Mouse (Mus musculus) fat pad, adult 2 months (tissue): ENCODE results near the gene Mavs.
A peak's percentile ranks its signal among the peaks of the same experiment; 100 is the strongest.

ENCODE experiments used
- DNase-seq: peaks from one replicate; pipeline ENCODE4 v3.0.0-alpha.2; 2011; ENCODE audit warnings: low read depth, low spot score; ENCODE audit errors: extremely low read depth

Gene Mavs

GRCm38 (mm10) chr2:131233307-131234126 is at the start of gene Mavs:
Mavs (plus strand) TSS chr2:131234063.
- peak; percentile 73 for DNase-seq

DNA sequence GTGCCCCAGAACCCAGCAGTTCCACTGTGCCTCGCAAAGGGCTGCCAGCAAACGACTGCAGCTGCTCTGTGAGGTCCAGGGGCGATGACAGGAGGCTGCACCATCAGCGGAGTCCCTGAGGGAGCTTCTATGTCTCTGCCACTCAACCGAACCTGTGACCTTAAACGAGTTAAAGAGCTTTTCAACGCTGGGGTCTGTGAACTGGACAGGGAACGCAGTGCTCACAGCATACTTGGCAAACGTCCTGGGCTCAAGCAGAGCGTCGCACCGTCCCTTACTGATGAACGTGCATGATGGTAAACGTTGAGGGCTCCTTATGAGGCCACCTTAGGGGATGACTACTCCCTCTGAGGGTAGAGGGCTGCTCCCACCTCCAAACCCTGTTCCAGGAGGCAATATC is 47.5 kb upstream of the Mavs start:
- DNase-seq = no peak

- no peak for DNase-seq
Measured at GRCm38 (mm10) chr2:131186771-131187601, 46.9 kb upstream of the Mavs start, which contains the start of the genes Cdc25b and Spef1. Cdc25b (plus strand) TSS chr2:131186949. Spef1 (minus strand) TSS chr2:131187282.

DNA sequence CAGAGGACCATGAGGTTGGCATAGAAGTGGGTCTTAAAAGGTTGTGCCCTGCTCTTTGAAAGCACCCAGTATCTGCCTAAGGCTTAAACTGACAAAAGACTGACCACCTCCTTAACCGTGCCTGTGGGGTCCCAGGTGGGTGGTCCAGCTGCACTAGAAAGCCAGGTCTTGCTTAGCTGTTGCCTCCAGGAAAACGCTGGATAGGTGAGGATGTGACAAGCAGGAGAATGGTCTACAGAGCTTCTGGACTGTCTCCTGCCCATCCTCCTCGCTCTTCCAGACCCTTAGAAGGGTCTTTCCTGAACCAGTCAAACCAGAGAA is 46.3 kb upstream of the Mavs start:
- no peak for DNase-seq

GRCm38 (mm10) chr2:131188311-131188710 is 45.6 kb upstream of the Mavs start:
- DNase-seq = no peak

- DNase-seq = no peak
Measured at GRCm38 (mm10) chr2:131189521-131190309, 44.1 kb upstream of the Mavs start.

DNA sequence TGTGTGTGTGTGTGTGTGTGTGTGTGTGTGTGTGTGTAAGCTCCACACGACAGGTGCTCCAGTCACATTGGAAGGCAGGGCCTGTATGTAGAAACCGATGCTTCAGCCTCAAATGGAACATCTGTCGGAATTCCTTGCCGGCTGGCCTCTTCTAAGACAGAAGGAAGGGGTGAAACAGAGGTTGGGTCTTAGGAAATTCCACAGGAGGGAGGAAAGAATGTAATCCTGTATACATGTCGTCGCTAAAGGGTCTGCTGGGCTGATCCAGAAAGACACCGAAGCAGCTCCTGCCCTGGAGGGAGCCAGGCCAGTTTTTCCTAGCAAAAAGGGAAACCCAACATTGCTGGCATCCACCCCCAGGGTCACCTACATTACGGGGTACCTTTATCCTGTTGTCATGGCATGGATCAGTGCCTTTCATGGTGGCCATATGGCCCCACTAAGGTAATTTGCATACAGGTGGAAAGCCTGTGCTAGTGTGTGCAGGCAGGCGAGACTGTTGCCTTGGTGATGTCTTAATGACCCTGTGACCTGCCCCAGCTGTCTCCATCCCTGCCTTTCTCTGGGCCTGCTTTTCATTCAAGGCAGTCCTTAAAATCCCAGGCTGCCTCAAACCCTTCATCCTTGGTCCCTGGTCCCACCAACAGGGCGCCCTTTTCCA is 43.4 kb upstream of the Mavs start:
- no peak for DNase-seq

DNA sequence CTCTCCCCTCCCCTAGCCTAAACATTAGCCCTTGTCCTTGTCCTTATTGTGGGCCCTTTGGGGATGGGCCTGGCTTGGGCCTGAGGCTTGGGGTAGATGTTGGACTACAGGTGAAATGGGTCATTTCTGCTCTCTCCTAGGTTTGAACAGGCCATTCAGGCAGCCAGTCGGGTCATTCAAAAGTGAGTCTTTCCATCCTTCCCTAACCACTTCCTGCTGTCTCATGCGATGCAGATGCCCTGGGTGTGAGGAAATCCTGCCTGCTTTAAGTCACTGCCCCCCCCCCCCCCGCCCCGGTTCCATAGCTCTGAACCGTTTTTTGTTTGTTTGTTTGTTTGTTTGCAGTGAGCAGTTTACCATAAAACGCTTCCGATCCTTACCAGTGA is 42.9 kb upstream of the Mavs start:
- DNase-seq = no peak

- DNase-seq = no peak
Measured at GRCm38 (mm10) chr2:131196606-131197316, 37.1 kb upstream of the Mavs start.

- no peak for DNase-seq
Measured at GRCm38 (mm10) chr2:131200710-131201109, 33.2 kb upstream of the Mavs start.

DNA sequence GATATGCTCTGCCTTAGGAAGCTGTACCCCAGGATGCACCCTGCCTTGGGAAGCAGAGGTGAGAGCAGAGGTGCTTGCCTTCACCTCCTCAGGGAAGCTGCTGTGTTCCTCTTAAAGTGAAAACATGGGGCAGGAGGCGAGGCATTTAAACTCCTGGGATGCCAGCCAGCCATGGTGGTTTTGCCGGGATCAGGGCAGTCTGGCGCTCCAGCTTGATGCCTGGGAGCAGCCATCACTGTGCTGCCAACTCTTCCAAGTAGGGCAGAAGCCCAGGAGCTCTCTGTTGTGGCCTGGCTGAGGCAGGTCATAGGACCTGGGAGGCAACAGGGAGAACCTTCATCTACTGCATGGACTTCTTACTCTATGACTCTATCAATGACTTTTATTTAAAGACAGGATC is 32.6 kb upstream of the Mavs start:
- no peak for DNase-seq

- no peak for DNase-seq
Measured at GRCm38 (mm10) chr2:131203816-131204409, 29.9 kb upstream of the Mavs start.

- peak; percentile 89 for DNase-seq
Measured at GRCm38 (mm10) chr2:131204410-131204981, 29.4 kb upstream of the Mavs start.

DNA sequence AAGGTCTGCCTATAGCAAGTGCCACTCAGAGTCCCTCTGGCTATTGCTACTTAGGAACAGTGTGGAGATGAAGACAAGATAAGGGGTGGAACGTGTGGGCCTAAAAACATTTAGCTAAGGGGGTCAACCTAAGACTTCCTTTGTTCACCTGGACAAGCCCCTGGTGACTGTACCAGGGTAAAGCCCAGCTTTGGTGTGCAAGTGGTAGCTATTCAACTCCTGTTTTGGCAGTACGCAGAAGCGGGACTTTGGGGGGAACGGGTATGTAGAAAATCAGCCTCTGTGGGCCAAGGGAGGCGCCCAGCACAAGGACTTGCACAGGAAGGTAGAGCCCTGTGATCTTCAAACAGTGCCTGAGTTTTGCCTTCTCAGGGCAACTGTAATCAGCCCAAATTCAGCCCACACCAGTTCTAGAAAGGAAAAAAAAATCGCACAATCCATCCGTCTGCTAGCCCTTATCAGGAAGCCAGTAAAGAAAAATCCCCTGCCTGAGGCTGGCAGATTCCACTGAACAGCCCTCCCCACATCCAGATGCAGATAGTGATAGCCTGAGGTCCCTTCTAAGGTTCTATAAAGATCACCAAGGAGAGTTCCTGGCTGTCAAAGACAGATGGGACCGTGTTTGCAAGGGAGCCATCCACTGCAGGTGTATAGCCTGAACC is 28.2 kb upstream of the Mavs start:
- DNase-seq = no peak

DNA sequence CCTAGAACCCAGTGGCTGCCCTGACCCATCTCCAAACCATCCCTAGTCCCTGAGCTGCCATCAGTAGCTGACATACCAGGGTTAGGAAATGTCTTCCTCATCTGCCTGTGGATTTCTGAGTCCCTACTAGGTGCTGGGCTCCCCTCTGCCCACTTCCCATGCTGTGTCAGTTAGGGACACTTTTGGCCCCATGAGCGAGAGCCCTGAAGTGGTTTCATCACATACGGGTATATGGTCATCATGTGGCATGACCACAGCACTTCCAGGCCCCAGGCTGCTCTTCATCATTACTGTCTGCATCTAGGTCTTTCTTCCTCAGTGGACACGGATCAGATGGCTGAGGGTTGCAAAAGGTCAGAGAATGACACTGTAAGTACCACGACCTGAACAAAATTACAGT is 27.1 kb upstream of the Mavs start, which contains the start of gene Ap5s1:
Ap5s1 (plus strand) TSS at position 301 of the 400 bp plus-strand sequence.
- DNase-seq = no peak

- no peak for DNase-seq
Measured at GRCm38 (mm10) chr2:131208356-131208755, 25.5 kb upstream of the Mavs start.

- no peak for DNase-seq
Measured at GRCm38 (mm10) chr2:131209125-131209795, 24.6 kb upstream of the Mavs start.
